Mouse (Mus musculus) brain, embryonic 14.5 days (tissue): ENCODE measurements around the gene Zbtb16.

Experiments
- CTCF ChIP-seq: fragments of 200-500 bp; IDR thresholded peaks from 2 replicates; pipeline ENCODE4 v1.5.1; 2012; ENCODE audit warnings: inconsistent platforms, mild to moderate bottlenecking, moderate library complexity, borderline replicate concordance; ENCODE audit not compliant: insufficient read depth, insufficient read length; ENCODE audit errors: extremely low read depth
- POLR2A ChIP-seq: fragments of 200-500 bp; IDR thresholded peaks from 2 replicates; pipeline ENCODE4 v1.6.1; 2012; ENCODE audit warnings: mild to moderate bottlenecking, inconsistent platforms, borderline replicate concordance; ENCODE audit not compliant: poor library complexity, insufficient read depth, insufficient read length, severe bottlenecking; ENCODE audit errors: extremely low read depth

DNA sequence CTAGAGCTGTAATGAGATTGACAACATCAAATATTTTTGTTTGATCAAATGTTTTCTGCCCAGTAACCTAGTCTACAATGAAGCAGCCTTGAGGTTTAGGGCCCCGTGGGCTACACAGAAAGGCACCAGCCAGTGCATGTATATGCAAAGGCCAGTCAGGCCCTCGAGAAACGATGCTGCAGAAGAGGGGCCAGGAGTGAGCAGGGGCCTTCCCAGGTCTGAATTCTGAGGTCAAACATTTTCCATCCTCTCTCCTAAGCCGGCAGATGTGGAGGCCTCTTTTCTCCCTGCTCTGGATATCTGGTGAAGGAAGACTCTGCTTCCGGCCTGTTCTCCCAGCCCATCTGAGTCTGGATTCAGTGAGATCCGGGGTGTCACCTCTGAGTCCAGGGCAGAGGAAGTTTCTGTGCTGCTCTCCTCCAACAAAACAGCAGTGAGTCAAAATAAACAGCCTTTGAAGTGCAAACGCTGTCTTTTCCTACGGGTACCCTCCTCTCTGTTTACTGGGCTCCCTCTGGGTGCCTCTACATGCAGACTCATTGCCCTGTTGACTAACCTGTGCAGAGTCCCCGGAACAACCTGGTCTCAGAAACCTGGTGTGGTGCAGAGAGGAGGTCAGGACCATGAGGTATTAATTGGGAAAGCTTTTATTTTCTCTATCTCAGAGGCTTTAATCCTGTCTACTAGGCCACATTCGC lies 24.0 kb upstream of the Zbtb16 start:
- TF ChIP-seq CTCF (no peak), POLR2A (no peak)
